Mouse (Mus musculus) forebrain, embryonic 14.5 days (tissue): ENCODE measurements at regions not wholly inside any gene's neighbourhood (a gene's known extent, or its start where the extent isn't known, plus 50 kb on each side); places are given as distances from the start of the nearest gene placed in this dataset.

Source experiments
- ATAC-seq: fragments of 200-750 bp; cut with Nextera tagmentation; 2 replicates; pipeline ENCODE4 v1.8.0; 2017; ENCODE audit warnings: mild to moderate bottlenecking, moderate library complexity
- DNase-seq: peaks from one replicate; pipeline ENCODE4 v3.0.0-alpha.2; 2015; ENCODE audit warnings: low spot score
- H3K27ac ChIP-seq: fragments of 300-500 bp; sonication (generic); 2 replicates; pipeline ENCODE4 v1.5.1; 2014; ENCODE audit warnings: low read depth, mild to moderate bottlenecking, control low read depth, low read length, moderate library complexity
- H3K27me3 ChIP-seq: fragments of 300-500 bp; sonication (generic); replicated peaks from 2 replicates; pipeline ENCODE4 v1.6.1; 2014; ENCODE audit warnings: low read length, control low read depth, mixed read lengths; ENCODE audit not compliant: control insufficient read depth, insufficient read depth
- H3K36me3 ChIP-seq: fragments of 300-500 bp; sonication (generic); 2 replicates; pipeline ENCODE4 v1.6.1; 2014; ENCODE audit warnings: low read length, control low read depth; ENCODE audit not compliant: control insufficient read depth, insufficient read depth
- H3K4me1 ChIP-seq: fragments of 300-500 bp; sonication (generic); 2 replicates; pipeline ENCODE4 v1.6.1; 2014; ENCODE audit warnings: antibody characterized with exemption, low read length, control low read depth; ENCODE audit not compliant: control insufficient read depth, insufficient read depth
- H3K4me2 ChIP-seq: fragments of 300-500 bp; sonication (generic); 2 replicates; pipeline ENCODE4 v1.6.1; 2014; ENCODE audit warnings: mild to moderate bottlenecking, control low read depth, low read length
- H3K4me3 ChIP-seq: fragments of 300-500 bp; sonication (generic); 2 replicates; pipeline ENCODE4 v1.5.1; 2014; ENCODE audit warnings: low read depth, low read length, control low read depth
- H3K9ac ChIP-seq: fragments of 300-500 bp; sonication (generic); 2 replicates; pipeline ENCODE4 v1.6.1; 2014; ENCODE audit warnings: mild to moderate bottlenecking, low read length, control low read depth, moderate library complexity
- H3K9me3 ChIP-seq: fragments of 300-500 bp; sonication (generic); replicated peaks from 2 replicates; pipeline ENCODE4 v1.6.1; 2016; ENCODE audit warnings: low read length, control low read depth, mixed read lengths; ENCODE audit not compliant: control insufficient read depth
- WGBS: fragments of 180-500 bp; shearing (Covaris S2); extraction: QIAGEN DNeasy Blood & Tissue Kit; methylation state at CpG from one replicate; pipeline ENCODE4 v1.1.7; 2014; 5-methylcytosine and 5-hydroxymethylcytosine counted together

DNA sequence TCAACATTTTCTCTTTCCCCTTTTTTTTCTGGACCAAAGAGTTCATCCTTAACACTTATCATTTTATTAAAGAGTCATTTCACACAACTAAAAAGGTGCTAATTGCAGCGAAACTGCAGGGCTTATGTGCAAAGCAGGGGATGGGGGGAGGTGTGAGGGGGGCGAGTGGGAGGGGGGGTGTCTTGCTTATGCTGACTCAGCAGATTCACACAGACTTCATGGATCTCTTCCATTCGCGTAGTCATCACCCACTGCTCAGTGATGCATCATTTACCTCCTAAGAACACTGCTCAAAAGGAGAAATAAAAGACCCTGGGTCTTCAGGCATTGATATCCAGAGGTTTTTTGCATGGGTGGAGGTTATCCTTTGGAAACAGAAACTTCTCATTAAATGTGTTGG lies 800.3 kb upstream of the Jmjd1c start:
- DNase-seq (peak; percentile 27), ATAC-seq (peak; percentile 57; the same call in 1 of the 2 replicates)
- Histone ChIP-seq H3K4me1 (no peaks in the 10 kb centered on the region; the same call in 1 of the 2 replicates), H3K9me3 (no peaks in the 10 kb centered on the region), H3K27ac (no peak overlapping the region), H3K36me3 (no peaks in the 10 kb centered on the region), H3K4me3 (no peak overlapping the region), H3K4me2 (no peak overlapping the region), H3K27me3 (no peaks in the 10 kb centered on the region), H3K9ac (no peak overlapping the region)
- 51% methylated on average over 4 of the region's 4 CpGs for WGBS

DNA sequence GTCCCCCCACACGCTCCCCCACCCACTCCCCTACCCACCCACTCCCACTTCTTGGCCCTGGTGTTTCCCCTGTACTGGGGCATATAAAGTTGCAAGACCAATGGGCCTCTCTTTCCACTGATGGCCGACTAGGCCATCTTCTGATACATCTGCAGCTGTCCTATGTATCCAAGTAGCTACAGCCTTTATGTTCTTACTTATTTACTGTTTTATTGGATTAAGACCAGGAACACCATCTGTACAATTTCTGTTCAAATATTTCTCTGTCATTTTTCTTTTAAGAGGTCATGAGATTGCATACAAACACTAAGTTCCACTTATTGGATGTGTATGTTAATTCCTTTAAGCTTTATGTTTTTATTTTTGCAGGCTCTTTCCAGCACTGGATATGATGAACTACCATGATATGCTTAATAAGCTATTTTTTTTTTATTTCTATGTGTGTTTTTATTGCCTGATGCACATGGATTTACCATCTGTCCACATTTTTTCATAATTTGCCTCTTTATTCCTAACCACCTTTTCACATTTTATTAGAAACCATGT lies 792.6 kb upstream of the Jmjd1c start:
- no peak overlapping the region for H3K27ac ChIP-seq
- WGBS, result 81% methylated on average over 2 of the region's 2 CpGs
- H3K36me3 ChIP-seq, result no peaks in the 10 kb centered on the region
- DNase-seq (no peak), ATAC-seq (no peak)
- H3K27me3 ChIP-seq, result no peaks in the 10 kb centered on the region
- no peaks in the 10 kb centered on the region for H3K9me3 ChIP-seq
- no peak overlapping the region for H3K9ac ChIP-seq
- no peak overlapping the region for H3K4me3 ChIP-seq
- no peaks in the 10 kb centered on the region for H3K4me1 ChIP-seq
- H3K4me2 ChIP-seq, result no peak overlapping the region

DNA sequence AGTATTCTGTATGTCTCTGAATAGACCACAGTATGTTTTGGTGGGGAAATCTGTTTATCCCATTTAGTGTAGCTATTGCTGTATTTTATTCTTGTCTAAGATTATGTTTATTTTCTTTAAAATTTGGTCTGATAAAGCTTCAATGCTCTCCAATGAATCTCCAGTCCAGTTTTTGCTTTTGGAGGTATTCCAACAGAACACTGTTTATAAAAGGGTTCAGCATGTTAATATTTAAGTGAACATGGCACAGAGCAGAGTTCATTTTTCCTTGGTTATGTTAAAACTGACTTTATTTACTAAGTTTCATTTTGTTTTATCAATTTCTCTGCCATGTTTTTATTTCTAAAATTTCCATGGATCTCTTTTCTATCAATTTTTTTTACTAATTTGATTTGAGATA lies 791.0 kb upstream of the Jmjd1c start:
- no peaks in the 10 kb centered on the region for H3K9me3 ChIP-seq
- no peaks in the 10 kb centered on the region for H3K4me1 ChIP-seq
- ATAC-seq (no peak), DNase-seq (no peak)
- H3K36me3 ChIP-seq, result no peaks in the 10 kb centered on the region
- no peak overlapping the region for H3K27ac ChIP-seq
- H3K4me3 ChIP-seq, result no peak overlapping the region
- H3K27me3 ChIP-seq, result no peaks in the 10 kb centered on the region
- no peak overlapping the region for H3K4me2 ChIP-seq
- no peak overlapping the region for H3K9ac ChIP-seq

DNA sequence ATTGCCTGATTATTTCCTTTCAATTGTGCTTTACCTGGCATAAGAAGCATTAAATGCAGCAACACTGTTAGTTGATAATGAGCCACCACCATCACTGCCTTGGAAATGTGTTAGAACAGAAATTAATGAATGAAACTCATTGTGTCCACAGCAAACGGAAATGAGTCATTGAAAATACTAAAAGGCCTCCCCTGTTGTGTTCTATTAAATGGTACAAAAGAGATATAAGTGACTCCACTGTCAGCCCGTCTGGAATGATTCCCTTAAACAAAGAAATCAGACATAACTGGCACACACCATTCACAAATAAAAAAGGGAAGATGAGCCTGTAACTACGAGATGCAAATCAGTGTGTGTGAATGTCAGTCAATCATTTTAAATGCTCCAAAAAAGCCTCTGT lies 764.8 kb upstream of the Jmjd1c start:
- no peak overlapping the region for H3K4me2 ChIP-seq
- H3K9ac ChIP-seq, result no peak overlapping the region
- no peak overlapping the region; the same call in 1 of the 2 replicates for H3K27ac ChIP-seq
- H3K27me3 ChIP-seq, result no peaks in the 10 kb centered on the region
- no peak for ATAC-seq
- 6% methylated on average over 3 of the region's 3 CpGs for WGBS
- H3K9me3 ChIP-seq, result no peaks in the 10 kb centered on the region
- no peaks in the 10 kb centered on the region; the same call in 1 of the 2 replicates for H3K4me1 ChIP-seq
- no peak overlapping the region for H3K4me3 ChIP-seq
- H3K36me3 ChIP-seq, result no peaks in the 10 kb centered on the region
- peak; percentile 41 for DNase-seq

DNA sequence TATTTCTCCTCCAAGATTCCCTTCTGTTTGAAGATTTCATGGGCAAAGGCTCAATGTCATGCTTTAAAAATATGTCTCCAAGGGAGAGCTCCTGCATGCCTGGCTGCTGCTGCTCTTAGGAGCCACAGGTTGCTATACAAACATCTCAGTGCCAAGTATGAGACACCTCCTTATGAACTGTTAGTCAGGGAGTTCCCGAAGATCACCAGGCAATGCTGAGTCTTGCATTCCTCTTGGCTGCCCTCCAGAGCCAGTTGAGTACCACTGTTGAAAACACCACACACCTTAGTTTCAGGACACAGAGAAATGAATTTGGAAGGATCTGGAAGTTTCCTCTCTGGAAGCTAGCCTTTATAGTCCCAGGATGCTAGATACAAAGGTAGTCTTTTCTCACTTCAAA lies 757.9 kb upstream of the Jmjd1c start:
- H3K27me3 ChIP-seq, result no peaks in the 10 kb centered on the region
- H3K4me1 ChIP-seq, result no peaks in the 10 kb centered on the region
- H3K4me2 ChIP-seq, result no peak overlapping the region
- H3K9me3 ChIP-seq, result no peaks in the 10 kb centered on the region
- no peaks in the 10 kb centered on the region for H3K36me3 ChIP-seq
- ATAC-seq (no peak), DNase-seq (no peak)
- H3K9ac ChIP-seq, result no peak overlapping the region
- no peak overlapping the region for H3K27ac ChIP-seq
- 88% methylated on average over 1 of the region's 1 CpGs for WGBS
- no peak overlapping the region for H3K4me3 ChIP-seq

DNA sequence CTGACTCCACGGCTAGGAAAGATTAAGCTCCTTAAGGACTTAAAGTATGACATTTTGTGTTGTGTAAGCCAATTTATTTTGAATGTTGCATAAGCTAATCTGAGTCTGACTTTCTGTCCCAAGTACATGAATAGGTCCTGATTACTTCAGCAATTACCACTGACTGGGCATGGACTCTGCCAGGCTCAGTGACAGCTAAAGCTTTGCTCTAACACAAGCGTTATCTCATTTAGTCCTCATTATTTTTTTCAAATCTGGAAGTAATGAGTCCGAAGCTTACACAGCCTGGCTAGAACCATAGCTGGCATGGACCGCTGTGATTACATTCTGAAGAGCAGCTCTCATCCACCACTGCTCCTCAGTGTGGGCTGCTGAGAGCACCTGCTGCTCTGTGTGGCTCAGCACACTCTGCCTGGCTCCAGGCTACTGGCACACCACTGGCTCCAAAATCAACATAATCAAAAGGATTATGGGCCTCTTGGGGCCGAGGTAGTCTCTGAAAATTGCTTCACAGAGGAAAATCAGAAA lies 753.0 kb upstream of the Jmjd1c start:
- Histone ChIP-seq H3K9ac (no peak overlapping the region), H3K4me2 (no peak overlapping the region), H3K27me3 (no peaks in the 10 kb centered on the region), H3K4me1 (no peaks in the 10 kb centered on the region), H3K27ac (no peak overlapping the region), H3K36me3 (no peaks in the 10 kb centered on the region), H3K4me3 (no peak overlapping the region), H3K9me3 (no peaks in the 10 kb centered on the region)
- DNase-seq (peak; percentile 58), ATAC-seq (peak; percentile 79; the same call in 1 of the 2 replicates)
- WGBS, result 37% methylated on average over 5 of the region's 5 CpGs

DNA sequence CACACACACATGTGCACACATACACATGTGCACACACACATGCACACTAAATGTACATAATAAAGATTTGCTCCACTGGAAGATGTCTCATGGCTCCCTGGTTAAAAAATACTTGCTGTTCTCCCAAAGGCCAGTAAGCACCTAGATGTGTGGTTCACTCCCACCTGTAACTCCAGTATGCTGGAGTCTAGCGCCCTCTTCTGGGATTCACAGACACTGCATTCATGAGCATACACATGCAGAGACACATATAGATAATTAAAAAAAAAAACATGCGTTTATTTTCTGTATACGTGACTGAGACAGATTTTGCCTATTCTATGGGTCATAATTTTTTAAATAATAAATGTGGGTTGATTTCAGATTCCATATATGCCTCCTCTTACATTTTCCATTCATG lies 747.5 kb upstream of the Jmjd1c start:
- WGBS, result 76% methylated on average over 3 of the region's 3 CpGs
- no peaks in the 10 kb centered on the region for H3K36me3 ChIP-seq
- ATAC-seq, result no peak
- no peaks in the 10 kb centered on the region for H3K4me1 ChIP-seq
- H3K4me3 ChIP-seq, result no peak overlapping the region
- H3K4me2 ChIP-seq, result no peak overlapping the region
- no peaks in the 10 kb centered on the region for H3K27me3 ChIP-seq
- no peaks in the 10 kb centered on the region for H3K9me3 ChIP-seq
- H3K9ac ChIP-seq, result no peak overlapping the region
- no peak for DNase-seq
- H3K27ac ChIP-seq, result no peak overlapping the region

DNA sequence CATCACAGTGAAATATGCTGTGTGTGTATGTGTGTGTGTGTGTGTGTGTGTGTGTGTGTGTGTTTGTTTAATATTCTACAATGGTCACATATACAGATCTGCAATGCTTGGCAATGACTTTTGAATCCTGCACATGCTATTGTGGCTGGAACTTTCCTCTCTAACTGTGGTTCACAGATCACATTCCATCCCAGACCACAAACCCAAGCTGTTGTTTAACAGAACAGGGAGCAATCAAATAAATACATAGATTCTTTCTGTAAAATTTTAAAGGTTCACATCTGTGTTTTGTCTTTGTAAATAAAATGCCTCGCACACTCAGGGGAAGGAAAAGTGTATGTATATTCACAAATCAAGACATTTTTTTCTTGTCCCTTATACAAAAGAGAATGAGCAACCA lies 744.9 kb upstream of the Jmjd1c start:
- no peaks in the 10 kb centered on the region for H3K9me3 ChIP-seq
- H3K36me3 ChIP-seq, result no peaks in the 10 kb centered on the region
- no peak overlapping the region for H3K4me3 ChIP-seq
- no peak overlapping the region for H3K4me2 ChIP-seq
- no peak overlapping the region for H3K9ac ChIP-seq
- 75% methylated on average over 1 of the region's 1 CpGs for WGBS
- no peaks in the 10 kb centered on the region for H3K27me3 ChIP-seq
- H3K27ac ChIP-seq, result no peak overlapping the region
- no peaks in the 10 kb centered on the region for H3K4me1 ChIP-seq
- ATAC-seq (no peak), DNase-seq (no peak)

DNA sequence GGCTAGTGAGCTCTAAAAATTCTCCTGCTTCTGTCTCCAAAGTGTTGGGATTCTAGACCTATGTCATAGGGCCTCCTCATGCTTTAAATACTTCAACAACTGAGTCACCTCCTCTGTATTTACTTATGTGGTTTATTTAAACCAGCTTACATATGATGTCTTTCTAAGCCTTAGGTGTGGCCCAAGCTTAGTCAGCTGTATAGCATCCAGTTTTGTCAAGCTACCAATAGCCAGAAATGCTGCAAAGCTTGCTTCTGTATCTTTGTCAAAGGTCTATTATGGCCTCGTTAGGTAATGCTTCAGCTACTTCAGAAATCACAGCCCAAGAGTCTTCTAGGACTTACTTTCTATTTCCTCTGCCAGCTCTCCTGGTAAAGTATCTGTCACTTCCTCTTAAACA lies 741.9 kb upstream of the Jmjd1c start:
- Histone ChIP-seq H3K4me1 (no peaks in the 10 kb centered on the region), H3K27me3 (no peaks in the 10 kb centered on the region)

More for the DNA sequence above, 741.9 kb upstream of the Jmjd1c start:
- ATAC-seq (no peak), DNase-seq (no peak)
- Histone ChIP-seq H3K27ac (no peak overlapping the region), H3K4me2 (no peak overlapping the region), H3K36me3 (no peaks in the 10 kb centered on the region), H3K4me3 (no peak overlapping the region), H3K9me3 (no peaks in the 10 kb centered on the region), H3K9ac (no peak overlapping the region)
- WGBS, result 46% methylated on average over 1 of the region's 1 CpGs
